Mouse (Mus musculus): Measurements from ENCODE around the gene Mipep. TPM values are rescaled to one million over a fixed set of nuclear protein-coding genes. Genes with fewer than 3 reads are reported as not detected.

Mipep gene
- 6.3 and 7.5 TPM in 2 replicates for polyA plus RNA-seq (2012; rRNA removed)
- 12.6 and 14.2 TPM in 2 replicates for polyA plus RNA-seq (2014; fragmentation: Nextera tagmentation; extraction: Ambion mirVana)

DNA sequence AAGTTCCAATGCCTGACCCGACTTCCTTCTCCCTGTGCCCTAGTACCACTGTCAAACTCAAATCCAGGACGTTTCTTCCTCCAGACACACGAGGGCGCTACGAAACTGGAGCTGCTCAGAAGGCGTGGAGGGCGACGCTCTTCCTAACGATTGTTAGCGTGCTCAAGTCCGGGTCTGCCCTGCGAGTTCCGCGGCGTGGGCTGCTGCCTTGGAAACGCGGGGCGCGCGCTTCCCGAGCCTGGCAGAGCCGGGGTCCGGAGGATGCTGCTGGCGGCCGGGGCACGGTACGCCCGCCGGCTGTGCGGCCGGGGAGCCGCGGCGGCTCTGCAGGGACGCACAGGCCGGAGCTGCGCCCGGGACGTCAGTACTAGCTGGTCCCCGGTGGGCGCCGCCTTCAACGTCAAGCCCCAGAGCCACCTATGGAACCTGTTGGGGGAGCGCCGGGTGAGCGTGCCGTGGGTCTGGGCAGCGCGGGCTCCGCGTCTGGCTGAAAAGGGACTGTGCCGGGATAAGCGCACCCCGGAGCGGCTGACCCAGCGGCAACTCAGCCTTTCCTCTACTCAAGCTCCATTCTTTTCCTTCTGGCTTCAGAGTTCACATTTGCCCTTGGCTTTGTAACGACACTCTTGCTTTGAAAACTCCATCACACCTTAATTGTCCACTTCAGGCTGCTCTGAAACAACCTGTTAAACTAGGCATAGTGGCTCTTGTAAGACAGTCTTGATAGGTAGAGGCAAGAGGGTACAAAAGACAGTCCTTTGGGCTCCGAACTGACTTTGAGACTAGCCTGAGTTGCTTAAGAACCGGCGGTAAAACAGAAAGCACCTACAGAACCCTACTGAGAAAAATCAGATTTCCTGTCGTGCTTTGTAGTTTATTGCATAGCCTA, at the start of gene Mipep:
Gene Mipep (plus strand): TSS at position 147 of the 889 bp plus-strand sequence.
- Histone ChIP-seq H3K4me2 (ENCODE audit: low read depth) (peak within 1 kb of the TSS; percentile 87), H3K9ac (replicated peaks) (peak within 1 kb of the TSS; percentile 60), H3K9me3 (ENCODE audit: control insufficient read depth, low read length) (no peaks in the 10 kb centered on the region), H3K36me3 (replicated peaks; ENCODE audit: control insufficient read depth, insufficient read depth, low read depth) (no peaks in the 10 kb centered on the region), H3K27me3 (ENCODE audit: control insufficient read depth, insufficient read depth, low read length) (no peaks in the 10 kb centered on the region), H3K27ac (no peak within 1 kb of the TSS), H3K4me3 (ENCODE audit: insufficient read depth in 1 of 2, low read depth in 2 of 2, low read length in 2 of 2) (peak within 1 kb of the TSS; percentile 64 to 70), H3K4me1 (replicated peaks; ENCODE audit: control insufficient read depth in 2 of 2, insufficient read depth in 2 of 2, low read length in 1 of 2) (peaks cover 0 to 3% of the 10 kb centered on the region in 2 experiments; a peak in 1 of 4 replicates)
- TF ChIP-seq CTCF (IDR thresholded peaks at IDR 0.05; ENCODE audit: low read depth) (peak; percentile 96), EP300 (IDR thresholded peaks at IDR 0.05; ENCODE audit: low read depth) (no peak)
- DNase-seq (ENCODE audit: low read depth in 3 of 3, low spot score in 3 of 3): peak; percentile 75 to 81 (median 78)
- WGBS (ENCODE audit: insufficient replicate concordance): under 1% methylated on average over 61 of the region's 61 CpGs
- ATAC-seq (ENCODE audit: insufficient read depth): peak; percentile 83

DNA sequence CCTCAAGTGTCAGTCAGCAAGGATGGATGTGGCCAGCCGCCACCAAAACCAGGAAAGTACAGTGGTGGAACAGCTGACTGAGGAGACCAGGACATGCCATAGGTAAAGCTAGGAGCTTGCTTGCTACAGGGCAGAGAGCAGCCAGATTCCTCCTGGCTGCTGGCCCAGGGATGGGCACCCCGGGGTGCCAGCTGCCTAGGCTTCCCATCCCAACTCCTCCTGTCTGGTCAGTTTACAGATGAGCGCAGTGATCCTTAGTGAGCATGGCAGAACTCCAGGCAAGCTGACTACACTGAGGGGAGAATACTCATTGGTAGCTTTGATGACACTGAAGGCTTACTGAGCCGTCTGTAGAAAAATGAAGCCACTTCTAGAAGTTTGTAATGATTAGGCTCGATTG, 49.2 kb upstream of the Mipep start:
- H3K27ac ChIP-seq: no peak overlapping the region
- no peak overlapping the region for H3K9ac ChIP-seq (replicated peaks)
- H3K9me3 ChIP-seq (ENCODE audit: control insufficient read depth, low read length): no peaks in the 10 kb centered on the region
- DNase-seq (ENCODE audit: low read depth in 3 of 3, low spot score in 3 of 3) (no peak), ATAC-seq (ENCODE audit: insufficient read depth) (no peak)
- 58% methylated on average over 5 of the region's 5 CpGs for WGBS (ENCODE audit: insufficient replicate concordance)
- no peaks in the 10 kb centered on the region for H3K27me3 ChIP-seq (ENCODE audit: control insufficient read depth, insufficient read depth, low read length)
- H3K4me3 ChIP-seq (ENCODE audit: insufficient read depth in 1 of 2, low read depth in 2 of 2, low read length in 2 of 2): no peak overlapping the region
- TF ChIP-seq EP300 (IDR thresholded peaks at IDR 0.05; ENCODE audit: low read depth) (no peak), CTCF (IDR thresholded peaks at IDR 0.05; ENCODE audit: low read depth) (no peak)
- peaks cover 6 to 19% of the 10 kb centered on the region in 2 experiments; a peak in 3 of 4 replicates for H3K4me1 ChIP-seq (replicated peaks; ENCODE audit: control insufficient read depth in 2 of 2, insufficient read depth in 2 of 2, low read length in 1 of 2)
- H3K4me2 ChIP-seq (ENCODE audit: low read depth): no peak overlapping the region
- H3K36me3 ChIP-seq (replicated peaks; ENCODE audit: control insufficient read depth, insufficient read depth, low read depth): no peaks in the 10 kb centered on the region

DNA sequence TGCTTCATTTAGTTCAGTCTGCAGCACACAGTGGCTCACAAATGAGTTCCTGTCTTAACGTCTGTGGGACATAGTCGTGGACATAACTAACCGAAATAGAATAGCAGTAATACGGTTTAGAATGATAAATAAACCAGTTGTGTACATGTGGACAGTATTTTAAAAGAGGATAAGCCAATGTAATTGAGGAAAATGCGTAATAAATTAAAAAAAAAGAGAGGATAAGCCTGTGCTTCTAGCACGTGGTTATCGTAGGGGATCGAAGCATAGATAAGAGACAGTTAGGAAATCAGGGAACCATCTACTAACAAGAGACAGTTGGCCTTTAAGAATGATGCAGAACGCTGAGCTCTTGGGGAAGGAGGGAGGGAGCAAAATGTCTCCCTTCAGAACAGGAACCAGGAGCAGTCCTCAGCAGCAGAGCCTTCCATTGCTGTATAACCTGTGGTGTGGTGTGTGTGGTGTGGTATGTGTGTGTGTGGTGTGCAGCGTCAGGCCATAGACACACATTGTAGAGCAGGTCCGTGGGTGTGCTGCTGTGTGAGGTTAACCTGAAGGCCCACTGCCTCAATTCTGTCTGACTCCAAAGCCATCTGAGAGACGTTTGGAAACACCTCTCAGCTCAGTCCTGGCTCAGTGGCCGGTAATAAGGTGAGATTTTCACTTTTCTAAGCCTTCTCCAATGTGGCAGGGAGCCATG, 48.4 kb upstream of the Mipep start:
- DNase-seq (ENCODE audit: low read depth in 3 of 3, low spot score in 3 of 3) (no peak), ATAC-seq (ENCODE audit: insufficient read depth) (no peak)
- no peaks in the 10 kb centered on the region for H3K27me3 ChIP-seq (ENCODE audit: control insufficient read depth, insufficient read depth, low read length)
- H3K27ac ChIP-seq: no peak overlapping the region
- H3K36me3 ChIP-seq (replicated peaks; ENCODE audit: control insufficient read depth, insufficient read depth, low read depth): no peaks in the 10 kb centered on the region
- peak overlapping the region; percentile 22 for H3K4me2 ChIP-seq (ENCODE audit: low read depth)
- 20% methylated on average over 13 of the region's 13 CpGs for WGBS (ENCODE audit: insufficient replicate concordance)
- no peak for TF ChIP-seq EP300 (IDR thresholded peaks at IDR 0.05; ENCODE audit: low read depth)
- no peak for TF ChIP-seq CTCF (IDR thresholded peaks at IDR 0.05; ENCODE audit: low read depth)
- H3K4me1 ChIP-seq (replicated peaks; ENCODE audit: control insufficient read depth in 2 of 2, insufficient read depth in 2 of 2, low read length in 1 of 2): peaks cover 6 to 21% of the 10 kb centered on the region in 2 experiments; a peak in 3 of 4 replicates
- H3K9me3 ChIP-seq (ENCODE audit: control insufficient read depth, low read length): no peaks in the 10 kb centered on the region
- H3K9ac ChIP-seq (replicated peaks): no peak overlapping the region
- no peak overlapping the region for H3K4me3 ChIP-seq (ENCODE audit: insufficient read depth in 1 of 2, low read depth in 2 of 2, low read length in 2 of 2)

DNA sequence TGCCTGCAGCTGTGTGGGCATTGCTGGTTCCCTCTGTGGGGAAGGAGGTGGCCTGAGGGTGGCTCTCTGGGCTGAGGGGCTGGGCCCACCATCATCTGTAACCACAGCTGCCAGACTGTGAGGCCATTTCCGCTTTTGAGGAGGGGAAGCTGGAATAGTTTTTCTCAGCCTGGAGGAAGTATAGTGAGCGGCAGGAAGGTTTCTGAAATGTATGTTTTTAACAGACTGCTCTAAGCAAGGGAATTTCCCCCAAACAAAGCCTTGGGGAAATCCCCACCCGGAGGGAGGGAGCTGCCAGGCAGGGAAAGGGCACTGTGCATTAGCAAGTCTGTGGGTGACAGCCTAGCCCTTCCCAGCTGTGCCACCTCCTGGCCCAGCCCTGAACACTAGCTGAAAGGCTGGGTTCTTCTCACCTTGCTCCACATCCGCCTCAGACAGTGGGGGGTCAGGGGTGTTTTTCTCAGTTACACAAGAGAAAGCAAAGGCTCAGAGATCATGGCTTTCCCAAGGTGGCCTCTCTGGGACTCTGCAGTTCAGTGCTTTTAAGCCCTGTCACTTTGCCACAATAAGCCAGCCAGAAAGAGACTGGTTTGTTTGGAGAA, 47.7 kb upstream of the Mipep start:
- no peak overlapping the region; the same call in 1 of the 2 replicates for H3K27ac ChIP-seq
- no peaks in the 10 kb centered on the region for H3K36me3 ChIP-seq (replicated peaks; ENCODE audit: control insufficient read depth, insufficient read depth, low read depth)
- H3K9ac ChIP-seq (replicated peaks): no peak overlapping the region
- peak overlapping the region; percentile 38 for H3K4me2 ChIP-seq (ENCODE audit: low read depth)
- TF ChIP-seq CTCF (IDR thresholded peaks at IDR 0.05; ENCODE audit: low read depth) (0 out of 2 replicates have a peak, but pooled peaks have one; percentile 3), EP300 (IDR thresholded peaks at IDR 0.05; ENCODE audit: low read depth) (no peak)
- H3K9me3 ChIP-seq (ENCODE audit: control insufficient read depth, low read length): no peaks in the 10 kb centered on the region
- no peak overlapping the region for H3K4me3 ChIP-seq (ENCODE audit: insufficient read depth in 1 of 2, low read depth in 2 of 2, low read length in 2 of 2)
- WGBS (ENCODE audit: insufficient replicate concordance): 6% methylated on average over 4 of the region's 4 CpGs
- peaks cover 6 to 21% of the 10 kb centered on the region in 2 experiments; a peak in 3 of 4 replicates for H3K4me1 ChIP-seq (replicated peaks; ENCODE audit: control insufficient read depth in 2 of 2, insufficient read depth in 2 of 2, low read length in 1 of 2)
- peak; percentile 52 for ATAC-seq (ENCODE audit: insufficient read depth)
- H3K27me3 ChIP-seq (ENCODE audit: control insufficient read depth, insufficient read depth, low read length): no peaks in the 10 kb centered on the region
- peak in 2 of 3 experiments; percentile 18 to 36 for DNase-seq (ENCODE audit: low read depth in 3 of 3, low spot score in 3 of 3)
